8 mouse cellular contexts compared by ENCODE assay signal in genomic region chr2:155825904-155826629, GRCm38 (mm10). TPM values are rescaled to one million over a fixed set of nuclear protein-coding genes. Genes with fewer than 3 reads are reported as not detected.
A peak's percentile ranks its signal among the peaks of the same experiment; 100 is the strongest.
DNase-seq lines count a peak whose midpoint lies in the region; ATAC-seq and TF ChIP-seq lines count a peak whose summit lies in the region.

No protein-coding gene starts in this region.

- intact Hi-C loops in gastrocnemius, adult 2 months (cut with DNase I): no loop called here

- DNase-seq in gastrocnemius, adult 2 months: no peak
- no peak for DNase-seq in gastrocnemius, postnatal 4 days (ENCODE audit: low spot score in 2 of 2)
- DNase-seq in CD4-positive, CD25-positive, alpha-beta regulatory T cell, adult 2 months (ENCODE audit: low read depth, low spot score): peak; percentile 57
- peak; percentile 69 for DNase-seq in induced T-regulatory cell, adult 2 months (ENCODE audit: low read depth)
- peak; percentile 17 to 25 for DNase-seq in lung, postnatal 4 days
- no peak for DNase-seq in layer of hippocampus, adult 9-10 months (ENCODE audit: low spot score)
- DNase-seq in layer of hippocampus, adult 11-12 months (ENCODE audit: low spot score): no peak

- H3K4me3 ChIP-seq in gastrocnemius, adult 2 months: peak overlapping the region; percentile 95

- H3K27ac ChIP-seq in gastrocnemius, adult 2 months: peak overlapping the region; percentile 87

- no peak for TF ChIP-seq CTCF in gastrocnemius, adult 2 months (IDR thresholded peaks at IDR 0.05)

- peak; percentile 7; the same call in 1 of the 2 replicates for ATAC-seq in common myeloid progenitor, adult 5-6 weeks (replicated peaks; ENCODE audit: low read depth, poor library complexity, severe bottlenecking)

RNA-seq across cellular contexts. Expression of gene Eif6, which starts 0.7 kb away (rescaled TPM):
- total RNA-seq in gastrocnemius, adult 2 months (2021): 10 to 100 TPM; 41.0 to 46.7 TPM
- total RNA-seq in gastrocnemius, postnatal 4 days (2021): 10 to 100 TPM; 74.9 to 79.4 TPM
- 49.4 and 83.3 TPM in 2 replicates for total RNA-seq in common myeloid progenitor, adult 5-6 weeks (2017)

RNA-seq across cellular contexts. Expression of gene BC029722, which starts 6.8 kb away (rescaled TPM):
- total RNA-seq in gastrocnemius, adult 2 months (2021): 10 to 100 TPM; 25.8 to 27.8 TPM
- total RNA-seq in gastrocnemius, postnatal 4 days (2021): 10 to 100 TPM; 11.4 to 13.5 TPM
- 12.5 and 15.3 TPM in 2 replicates for total RNA-seq in common myeloid progenitor, adult 5-6 weeks (2017)

RNA-seq across cellular contexts. Expression of gene Fam83c, which starts 8.6 kb away (rescaled TPM):
- total RNA-seq in gastrocnemius, adult 2 months (2021): not detected
- not detected for total RNA-seq in gastrocnemius, postnatal 4 days (2021)
- not detected in 2 replicates for total RNA-seq in common myeloid progenitor, adult 5-6 weeks (2017)

RNA-seq across cellular contexts. Expression of gene Mmp24, which starts 50.9 kb away (rescaled TPM):
- not detected for total RNA-seq in gastrocnemius, adult 2 months (2021)
- under 1 TPM; 0.05 TPM for total RNA-seq in gastrocnemius, postnatal 4 days (2021)
- 0.32 TPM in 1 of 2 replicates, not detected in the other for total RNA-seq in common myeloid progenitor, adult 5-6 weeks (2017)

Comparison
In these comparisons a context has a peak if more than half of its experiments do, and no peak if none do; other contexts are left out.
1. DNase-seq: peak in CD4-positive, CD25-positive, alpha-beta regulatory T cell, adult 2 months (single experiment), induced T-regulatory cell, adult 2 months (single experiment) and lung, postnatal 4 days (2 of 2); none in gastrocnemius, adult 2 months (single experiment), gastrocnemius, postnatal 4 days (0 of 2), layer of hippocampus, adult 9-10 months (single experiment) and layer of hippocampus, adult 11-12 months (single experiment).